Mouse (Mus musculus): Measurements from ENCODE around the gene Snx9.

GRCm38 (mm10) chr17:5890429-5890828 is 49.3 kb downstream of the Snx9 start:
- TF ChIP-seq POLR2A (IDR thresholded peaks at IDR 0.05; ENCODE audit: extremely low read depth, insufficient read depth, low read length) (no peak), CTCF (IDR thresholded peaks at IDR 0.05; ENCODE audit: extremely low read depth, insufficient read depth, low read length) (peak; percentile 72)
